Mouse (Mus musculus): ENCODE measurements at regions not wholly inside any gene's neighbourhood (a gene's known extent, or its start where the extent isn't known, plus 50 kb on each side); places are given as distances from the start of the nearest gene placed in this dataset.

- Histone ChIP-seq H3K36me3 (replicated peaks; ENCODE audit: control insufficient read depth, insufficient read depth, low read length) (no peaks in the 10 kb centered on the region), H3K27ac (ENCODE audit: low read depth) (no peak overlapping the region), H3K4me1 (ENCODE audit: control insufficient read depth, insufficient read depth) (no peaks in the 10 kb centered on the region), H3K9me3 (replicated peaks; ENCODE audit: control insufficient read depth, low read length) (no peaks in the 10 kb centered on the region), H3K4me3 (ENCODE audit: low read depth, low read length) (no peak overlapping the region), H3K9ac (replicated peaks; ENCODE audit: low read depth, low read length) (no peak overlapping the region), H3K27me3 (ENCODE audit: control insufficient read depth, insufficient read depth, low read length) (no peaks in the 10 kb centered on the region), H3K4me2 (ENCODE audit: low read depth, low read length) (no peak overlapping the region)
- no peak for ATAC-seq (ENCODE audit: insufficient read depth, low read depth)
- WGBS = 80% methylated on average over 1 of the region's 1 CpGs
- no peak for DNase-seq (ENCODE audit: low spot score)
- no peak for TF ChIP-seq CTCF (IDR thresholded peaks at IDR 0.05; ENCODE audit: low read depth)
- no peak for TF ChIP-seq EP300 (IDR thresholded peaks at IDR 0.05; ENCODE audit: low read depth)
Measured at GRCm38 (mm10) chr5:82939786-82940185, 415.2 kb downstream of the Tecrl start.

- 53% methylated on average over 3 of the region's 3 CpGs for WGBS
- Histone ChIP-seq H3K27ac (ENCODE audit: low read depth) (no peak overlapping the region), H3K36me3 (replicated peaks; ENCODE audit: control insufficient read depth, insufficient read depth, low read length) (no peaks in the 10 kb centered on the region), H3K27me3 (ENCODE audit: control insufficient read depth, insufficient read depth, low read length) (no peaks in the 10 kb centered on the region), H3K4me2 (ENCODE audit: low read depth, low read length) (no peak overlapping the region), H3K9me3 (replicated peaks; ENCODE audit: control insufficient read depth, low read length) (no peaks in the 10 kb centered on the region), H3K4me1 (ENCODE audit: control insufficient read depth, insufficient read depth) (no peaks in the 10 kb centered on the region), H3K9ac (replicated peaks; ENCODE audit: low read depth, low read length) (no peak overlapping the region), H3K4me3 (ENCODE audit: low read depth, low read length) (no peak overlapping the region)
- ATAC-seq (ENCODE audit: insufficient read depth, low read depth) (no peak), DNase-seq (ENCODE audit: low spot score) (no peak)
- no peak for TF ChIP-seq CTCF (IDR thresholded peaks at IDR 0.05; ENCODE audit: low read depth)
- no peak for TF ChIP-seq EP300 (IDR thresholded peaks at IDR 0.05; ENCODE audit: low read depth)
Measured at GRCm38 (mm10) chr5:82899347-82899746, 455.6 kb downstream of the Tecrl start.

- 64% methylated on average over 1 of the region's 1 CpGs for WGBS
- Histone ChIP-seq H3K36me3 (replicated peaks; ENCODE audit: control insufficient read depth, insufficient read depth, low read length) (no peaks in the 10 kb centered on the region), H3K27me3 (ENCODE audit: control insufficient read depth, insufficient read depth, low read length) (no peaks in the 10 kb centered on the region), H3K9me3 (replicated peaks; ENCODE audit: control insufficient read depth, low read length) (no peaks in the 10 kb centered on the region), H3K4me2 (ENCODE audit: low read depth, low read length) (no peak overlapping the region), H3K27ac (ENCODE audit: low read depth) (no peak overlapping the region), H3K4me1 (ENCODE audit: control insufficient read depth, insufficient read depth) (no peaks in the 10 kb centered on the region), H3K9ac (replicated peaks; ENCODE audit: low read depth, low read length) (no peak overlapping the region), H3K4me3 (ENCODE audit: low read depth, low read length) (no peak overlapping the region)
- no peak for ATAC-seq (ENCODE audit: insufficient read depth, low read depth)
- no peak for DNase-seq (ENCODE audit: low spot score)
- TF ChIP-seq CTCF (IDR thresholded peaks at IDR 0.05; ENCODE audit: low read depth) (no peak), EP300 (IDR thresholded peaks at IDR 0.05; ENCODE audit: low read depth) (no peak)
Measured at GRCm38 (mm10) chr5:82898912-82899311, 456.1 kb downstream of the Tecrl start.

- TF ChIP-seq EP300 (IDR thresholded peaks at IDR 0.05; ENCODE audit: low read depth) (no peak), CTCF (IDR thresholded peaks at IDR 0.05; ENCODE audit: low read depth) (no peak)
- no peak overlapping the region for H3K9ac ChIP-seq (replicated peaks; ENCODE audit: low read depth, low read length)
- no peak overlapping the region for H3K27ac ChIP-seq (ENCODE audit: low read depth)
- H3K36me3 ChIP-seq (replicated peaks; ENCODE audit: control insufficient read depth, insufficient read depth, low read length) = no peaks in the 10 kb centered on the region
- no peak overlapping the region for H3K4me3 ChIP-seq (ENCODE audit: low read depth, low read length)
- no peak overlapping the region for H3K4me2 ChIP-seq (ENCODE audit: low read depth, low read length)
- no peaks in the 10 kb centered on the region for H3K9me3 ChIP-seq (replicated peaks; ENCODE audit: control insufficient read depth, low read length)
- no peak for DNase-seq (ENCODE audit: low spot score)
- no peaks in the 10 kb centered on the region for H3K27me3 ChIP-seq (ENCODE audit: control insufficient read depth, insufficient read depth, low read length)
- 69% methylated on average over 2 of the region's 2 CpGs for WGBS
- H3K4me1 ChIP-seq (ENCODE audit: control insufficient read depth, insufficient read depth) = no peaks in the 10 kb centered on the region
- no peak for ATAC-seq (ENCODE audit: insufficient read depth, low read depth)
Measured at GRCm38 (mm10) chr5:82898389-82898788, 456.6 kb downstream of the Tecrl start.

- WGBS = 75% methylated on average over 2 of the region's 2 CpGs
- H3K9me3 ChIP-seq (replicated peaks; ENCODE audit: control insufficient read depth, low read length) = no peaks in the 10 kb centered on the region
- no peak for TF ChIP-seq CTCF (IDR thresholded peaks at IDR 0.05; ENCODE audit: low read depth)
- no peak for TF ChIP-seq EP300 (IDR thresholded peaks at IDR 0.05; ENCODE audit: low read depth)
- H3K27me3 ChIP-seq (ENCODE audit: control insufficient read depth, insufficient read depth, low read length) = no peaks in the 10 kb centered on the region
- H3K27ac ChIP-seq (ENCODE audit: low read depth) = no peak overlapping the region
- no peaks in the 10 kb centered on the region for H3K4me1 ChIP-seq (ENCODE audit: control insufficient read depth, insufficient read depth)
- ATAC-seq (ENCODE audit: insufficient read depth, low read depth) (no peak), DNase-seq (ENCODE audit: low spot score) (no peak)
- no peak overlapping the region for H3K4me2 ChIP-seq (ENCODE audit: low read depth, low read length)
- H3K9ac ChIP-seq (replicated peaks; ENCODE audit: low read depth, low read length) = no peak overlapping the region
- H3K4me3 ChIP-seq (ENCODE audit: low read depth, low read length) = no peak overlapping the region
- no peaks in the 10 kb centered on the region for H3K36me3 ChIP-seq (replicated peaks; ENCODE audit: control insufficient read depth, insufficient read depth, low read length)
Measured at GRCm38 (mm10) chr5:82869264-82869663, 485.7 kb downstream of the Tecrl start.

GRCm38 (mm10) chr5:82864347-82864746 lies 490.6 kb downstream of the Tecrl start:
- WGBS = 87% methylated on average over 1 of the region's 1 CpGs

More at GRCm38 (mm10) chr5:82864347-82864746, 490.6 kb downstream of the Tecrl start:
- no peaks in the 10 kb centered on the region for H3K27me3 ChIP-seq (ENCODE audit: control insufficient read depth, insufficient read depth, low read length)
- no peak overlapping the region for H3K9ac ChIP-seq (replicated peaks; ENCODE audit: low read depth, low read length)
- ATAC-seq (ENCODE audit: insufficient read depth, low read depth) = no peak
- H3K4me1 ChIP-seq (ENCODE audit: control insufficient read depth, insufficient read depth) = no peaks in the 10 kb centered on the region
- no peak for DNase-seq (ENCODE audit: low spot score)
- TF ChIP-seq CTCF (IDR thresholded peaks at IDR 0.05; ENCODE audit: low read depth) (no peak), EP300 (IDR thresholded peaks at IDR 0.05; ENCODE audit: low read depth) (no peak)
- no peaks in the 10 kb centered on the region for H3K36me3 ChIP-seq (replicated peaks; ENCODE audit: control insufficient read depth, insufficient read depth, low read length)
- H3K4me2 ChIP-seq (ENCODE audit: low read depth, low read length) = no peak overlapping the region
- no peaks in the 10 kb centered on the region for H3K9me3 ChIP-seq (replicated peaks; ENCODE audit: control insufficient read depth, low read length)
- no peak overlapping the region for H3K4me3 ChIP-seq (ENCODE audit: low read depth, low read length)
- no peak overlapping the region for H3K27ac ChIP-seq (ENCODE audit: low read depth)

All from heart, postnatal 0 days (tissue).